Mouse (Mus musculus): Measurements from ENCODE around the gene Prodh2. TPM values are rescaled to one million over a fixed set of nuclear protein-coding genes. Genes with fewer than 3 reads are reported as not detected.

Prodh2 gene
- polyA plus RNA-seq, 1 experiment: not detected

DNA sequence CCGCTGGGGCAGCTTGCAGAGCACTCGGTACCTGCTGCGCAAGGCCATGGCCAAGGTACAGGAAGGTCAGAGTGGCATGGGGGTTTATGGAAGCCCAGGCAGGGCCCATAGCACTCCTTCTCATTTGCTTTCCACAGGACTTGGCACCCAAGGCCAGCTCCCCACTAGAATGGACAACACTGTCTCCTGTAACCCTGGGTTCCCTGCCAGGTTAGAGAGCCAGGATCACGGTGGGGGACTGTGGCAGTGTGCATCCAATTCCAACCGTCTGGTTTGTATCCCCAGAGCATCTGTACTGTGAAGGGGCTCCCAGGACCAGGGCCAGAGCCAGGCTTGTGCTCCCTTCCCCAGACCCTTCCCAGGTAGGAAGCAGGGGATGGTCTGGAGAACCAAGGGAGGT lies 27.4 kb downstream of the Prodh2 start:
- no peak overlapping the region for H3K27ac ChIP-seq (ENCODE audit: insufficient read depth, low read length)

GRCm38 (mm10) chr7:30522871-30523270 lies 29.4 kb downstream of the Prodh2 start:
- no peak overlapping the region for H3K4me3 ChIP-seq (replicated peaks; ENCODE audit: insufficient read depth, low read depth, low read length)
- no peak for DNase-seq
- H3K27me3 ChIP-seq (ENCODE audit: control insufficient read depth, insufficient read depth, low read length): no peaks in the 10 kb centered on the region
- TF ChIP-seq POLR2A (IDR thresholded peaks at IDR 0.05; ENCODE audit: borderline replicate concordance, insufficient read depth, low read length) (no peak), CTCF (IDR thresholded peaks at IDR 0.05; ENCODE audit: borderline replicate concordance, insufficient read depth, low read depth, low read length) (no peak)
- 85% methylated on average over 10 of the region's 10 CpGs for WGBS
- H3K4me1 ChIP-seq (ENCODE audit: control insufficient read depth, insufficient read depth, low read length): peaks cover 25% of the 10 kb centered on the region
- H3K27ac ChIP-seq (ENCODE audit: insufficient read depth, low read length): no peak overlapping the region

More for the DNA sequence above, 27.4 kb downstream of the Prodh2 start:
- no peak overlapping the region for H3K4me3 ChIP-seq (replicated peaks; ENCODE audit: insufficient read depth, low read depth, low read length)
- DNase-seq: peak; percentile 61 to 69
- TF ChIP-seq CTCF (IDR thresholded peaks at IDR 0.05; ENCODE audit: borderline replicate concordance, insufficient read depth, low read depth, low read length) (no peak), POLR2A (IDR thresholded peaks at IDR 0.05; ENCODE audit: borderline replicate concordance, insufficient read depth, low read length) (no peak)
- peaks cover 25% of the 10 kb centered on the region for H3K4me1 ChIP-seq (ENCODE audit: control insufficient read depth, insufficient read depth, low read length)
- no peaks in the 10 kb centered on the region for H3K27me3 ChIP-seq (ENCODE audit: control insufficient read depth, insufficient read depth, low read length)
- WGBS: 44% methylated on average over 5 of the region's 5 CpGs

GRCm38 (mm10) chr7:30524487-30524886 lies 31.1 kb downstream of the Prodh2 start:
- TF ChIP-seq POLR2A (IDR thresholded peaks at IDR 0.05; ENCODE audit: borderline replicate concordance, insufficient read depth, low read length) (no peak), CTCF (IDR thresholded peaks at IDR 0.05; ENCODE audit: borderline replicate concordance, insufficient read depth, low read depth, low read length) (no peak)
- H3K27ac ChIP-seq (ENCODE audit: insufficient read depth, low read length): no peak overlapping the region
- H3K27me3 ChIP-seq (ENCODE audit: control insufficient read depth, insufficient read depth, low read length): no peaks in the 10 kb centered on the region
- no peak for DNase-seq
- H3K4me3 ChIP-seq (replicated peaks; ENCODE audit: insufficient read depth, low read depth, low read length): no peak overlapping the region
- peaks cover 24% of the 10 kb centered on the region for H3K4me1 ChIP-seq (ENCODE audit: control insufficient read depth, insufficient read depth, low read length)
- WGBS: 82% methylated on average over 6 of the region's 6 CpGs

GRCm38 (mm10) chr7:30525954-30526353 lies 32.5 kb downstream of the Prodh2 start:
- Histone ChIP-seq H3K4me3 (replicated peaks; ENCODE audit: insufficient read depth, low read depth, low read length) (no peak overlapping the region), H3K27me3 (ENCODE audit: control insufficient read depth, insufficient read depth, low read length) (no peaks in the 10 kb centered on the region), H3K27ac (ENCODE audit: insufficient read depth, low read length) (no peak overlapping the region), H3K4me1 (ENCODE audit: control insufficient read depth, insufficient read depth, low read length) (peaks cover 10% of the 10 kb centered on the region)
- DNase-seq: no peak
- TF ChIP-seq POLR2A (IDR thresholded peaks at IDR 0.05; ENCODE audit: borderline replicate concordance, insufficient read depth, low read length) (no peak), CTCF (IDR thresholded peaks at IDR 0.05; ENCODE audit: borderline replicate concordance, insufficient read depth, low read depth, low read length) (no peak)
- 51% methylated on average over 10 of the region's 10 CpGs for WGBS

DNA sequence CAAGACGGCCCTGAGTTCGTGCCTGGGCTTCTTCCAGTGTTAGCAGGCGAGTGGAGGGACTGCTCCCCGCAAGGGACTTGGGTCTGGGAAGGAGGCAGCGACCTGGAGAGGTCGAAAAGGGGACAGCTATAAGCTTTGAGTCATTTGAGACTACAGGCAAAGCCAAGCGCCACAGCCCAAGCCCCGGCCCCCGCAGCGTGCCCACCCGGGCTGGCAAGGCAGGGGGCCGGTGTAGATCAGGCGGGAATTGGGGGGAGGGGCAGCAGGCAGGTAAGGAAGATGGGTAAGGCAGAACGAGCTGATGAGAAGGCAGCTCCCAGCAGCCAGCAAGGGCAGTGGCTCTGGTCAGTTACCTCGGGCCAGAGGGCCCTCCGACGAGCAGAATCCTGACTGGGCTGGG lies 33.0 kb downstream of the Prodh2 start:
- WGBS: 47% methylated on average over 17 of the region's 17 CpGs
- no peak for DNase-seq
- TF ChIP-seq POLR2A (IDR thresholded peaks at IDR 0.05; ENCODE audit: borderline replicate concordance, insufficient read depth, low read length): no peak
- Histone ChIP-seq H3K27ac (ENCODE audit: insufficient read depth, low read length) (no peak overlapping the region), H3K4me1 (ENCODE audit: control insufficient read depth, insufficient read depth, low read length) (peaks cover 6% of the 10 kb centered on the region), H3K4me3 (replicated peaks; ENCODE audit: insufficient read depth, low read depth, low read length) (no peak overlapping the region), H3K27me3 (ENCODE audit: control insufficient read depth, insufficient read depth, low read length) (no peaks in the 10 kb centered on the region)

DNA sequence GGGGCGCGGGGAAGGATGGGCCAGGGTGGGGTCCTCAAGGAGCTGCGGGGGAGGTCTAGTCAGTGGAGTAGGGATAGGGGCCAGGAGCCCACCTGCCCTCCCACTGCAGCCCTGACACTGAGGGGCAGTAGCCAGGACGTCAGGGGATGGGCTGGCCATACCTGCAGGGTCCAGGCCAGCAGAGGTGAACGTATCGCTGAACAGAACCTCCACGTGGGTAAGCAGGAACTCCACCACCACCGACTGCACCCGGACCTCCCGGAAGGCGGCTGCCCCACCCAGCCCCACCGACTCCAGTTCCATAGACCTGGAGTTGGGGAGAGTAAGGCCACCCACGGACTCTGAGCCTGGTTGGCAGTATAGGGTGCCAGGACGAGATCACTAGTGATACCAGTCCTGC lies 33.6 kb downstream of the Prodh2 start:
- 85% methylated on average over 14 of the region's 14 CpGs for WGBS

DNA sequence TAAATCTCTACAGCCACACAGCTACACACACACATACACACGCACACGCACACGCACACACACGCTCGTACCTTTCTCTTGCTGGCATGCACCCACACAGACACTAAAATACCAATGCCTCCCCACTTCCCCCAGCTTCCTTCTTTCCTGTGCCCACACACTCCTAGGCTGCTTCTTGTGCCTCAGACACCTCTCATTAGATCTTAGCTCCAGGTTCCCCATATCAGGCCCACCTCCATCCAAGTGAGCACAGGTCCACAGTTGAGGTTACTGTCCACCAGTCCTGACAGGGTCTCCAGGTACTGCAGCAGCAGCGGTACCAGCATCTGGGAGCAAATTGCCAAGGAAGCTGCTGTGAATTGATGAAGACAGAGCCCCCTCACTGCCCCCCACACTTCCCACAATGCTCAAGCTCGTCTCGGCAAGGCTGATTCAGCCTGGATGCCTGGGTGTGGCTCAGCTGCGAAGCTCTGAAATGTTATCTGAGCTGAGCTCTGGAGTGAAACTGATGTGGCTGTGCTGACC lies 37.9 kb downstream of the Prodh2 start:
- no peak for DNase-seq
- Histone ChIP-seq H3K4me3 (replicated peaks; ENCODE audit: insufficient read depth, low read depth, low read length) (no peak overlapping the region), H3K4me1 (ENCODE audit: control insufficient read depth, insufficient read depth, low read length) (peaks cover 5% of the 10 kb centered on the region), H3K27ac (ENCODE audit: insufficient read depth, low read length) (no peak overlapping the region), H3K27me3 (ENCODE audit: control insufficient read depth, insufficient read depth, low read length) (no peaks in the 10 kb centered on the region)
- 83% methylated on average over 9 of the region's 9 CpGs for WGBS
- TF ChIP-seq POLR2A (IDR thresholded peaks at IDR 0.05; ENCODE audit: borderline replicate concordance, insufficient read depth, low read length) (no peak), CTCF (IDR thresholded peaks at IDR 0.05; ENCODE audit: borderline replicate concordance, insufficient read depth, low read depth, low read length) (no peak)

More for the DNA sequence above, 33.6 kb downstream of the Prodh2 start:
- H3K27me3 ChIP-seq (ENCODE audit: control insufficient read depth, insufficient read depth, low read length): no peaks in the 10 kb centered on the region
- DNase-seq: no peak
- no peaks in the 10 kb centered on the region; the same call in 1 of the 2 replicates for H3K4me1 ChIP-seq (ENCODE audit: control insufficient read depth, insufficient read depth, low read length)
- no peak for TF ChIP-seq POLR2A (IDR thresholded peaks at IDR 0.05; ENCODE audit: borderline replicate concordance, insufficient read depth, low read length)
- no peak overlapping the region for H3K4me3 ChIP-seq (replicated peaks; ENCODE audit: insufficient read depth, low read depth, low read length)
- no peak overlapping the region for H3K27ac ChIP-seq (ENCODE audit: insufficient read depth, low read length)

GRCm38 (mm10) chr7:30532931-30533330 lies 39.5 kb downstream of the Prodh2 start:
- no peaks in the 10 kb centered on the region for H3K27me3 ChIP-seq (ENCODE audit: control insufficient read depth, insufficient read depth, low read length)
- H3K4me3 ChIP-seq (replicated peaks; ENCODE audit: insufficient read depth, low read depth, low read length): no peak overlapping the region
- no peak for DNase-seq
- peaks cover 5% of the 10 kb centered on the region for H3K4me1 ChIP-seq (ENCODE audit: control insufficient read depth, insufficient read depth, low read length)
- WGBS: 37% methylated on average over 8 of the region's 8 CpGs
- no peak overlapping the region for H3K27ac ChIP-seq (ENCODE audit: insufficient read depth, low read length)
- no peak for TF ChIP-seq POLR2A (IDR thresholded peaks at IDR 0.05; ENCODE audit: borderline replicate concordance, insufficient read depth, low read length)
- TF ChIP-seq CTCF (IDR thresholded peaks at IDR 0.05; ENCODE audit: borderline replicate concordance, insufficient read depth, low read depth, low read length): no peak

Measured in cerebellum, adult 2 months (tissue).